Mouse (Mus musculus): Measurements from ENCODE around the gene Ccnb1ip1.

DNA sequence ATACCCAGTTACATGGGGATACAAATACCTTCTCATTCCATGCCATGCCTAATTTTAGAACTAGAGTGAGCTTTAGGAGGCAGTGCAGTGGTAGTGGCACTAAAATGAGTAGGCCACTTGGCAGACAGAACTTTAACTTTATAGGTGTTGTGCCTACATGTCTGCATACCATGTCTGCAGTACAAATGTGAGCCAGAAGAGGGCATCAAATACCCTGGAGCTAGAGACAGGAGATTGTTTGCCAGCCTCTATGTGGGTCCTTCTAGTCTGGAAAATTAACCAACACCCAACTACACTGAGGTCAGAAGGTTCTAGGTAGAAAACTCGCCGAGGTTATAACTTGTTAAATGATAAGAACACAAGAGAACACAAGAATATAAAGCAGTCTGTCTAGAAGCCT lies 9.0 kb downstream of the Ccnb1ip1 start:
- TF ChIP-seq POLR2A (IDR thresholded peaks at IDR 0.05; ENCODE audit: insufficient read length, low read depth) = no peak
- TF ChIP-seq MAX (IDR thresholded peaks at IDR 0.05; ENCODE audit: low read depth) = no peak
